Mouse (Mus musculus) neural tube, embryonic 15.5 days (tissue): ENCODE measurements around the gene Crb1. TPM values are rescaled to one million over a fixed set of nuclear protein-coding genes. Genes with fewer than 3 reads are reported as not detected.

Experiments
- ATAC-seq: fragments of 200-750 bp; cut with Nextera tagmentation; 2 replicates; pipeline ENCODE4 v1.8.0; 2017; ENCODE audit warnings: mild to moderate bottlenecking, moderate TSS enrichment, moderate library complexity; ENCODE audit not compliant: low FRiP score
- H3K27ac ChIP-seq: fragments of 300-500 bp; sonication (generic); replicated peaks from 2 replicates; pipeline ENCODE4 v1.5.1; 2015; ENCODE audit warnings: mild to moderate bottlenecking, inconsistent platforms
- H3K27me3 ChIP-seq: fragments of 300-500 bp; sonication (generic); replicated peaks from 2 replicates; pipeline ENCODE4 v1.6.1; 2015; ENCODE audit warnings: inconsistent platforms
- H3K36me3 ChIP-seq: fragments of 300-500 bp; sonication (generic); 2 replicates; pipeline ENCODE4 v1.6.1; 2015; ENCODE audit warnings: inconsistent platforms
- H3K4me1 ChIP-seq: fragments of 300-500 bp; sonication (generic); 2 replicates; pipeline ENCODE4 v1.6.1; 2015; ENCODE audit warnings: inconsistent platforms
- H3K4me2 ChIP-seq: fragments of 300-500 bp; sonication (generic); 2 replicates; pipeline ENCODE4 v1.6.1; 2015; ENCODE audit warnings: inconsistent platforms, mild to moderate bottlenecking, moderate library complexity
- H3K4me3 ChIP-seq: fragments of 300-500 bp; sonication (generic); replicated peaks from 2 replicates; pipeline ENCODE4 v1.5.1; 2015; ENCODE audit warnings: mild to moderate bottlenecking, inconsistent platforms
- H3K9ac ChIP-seq: fragments of 300-500 bp; sonication (generic); replicated peaks from 2 replicates; pipeline ENCODE4 v1.6.1; 2015; ENCODE audit warnings: mild to moderate bottlenecking, inconsistent platforms
- H3K9me3 ChIP-seq: fragments of 300-500 bp; sonication (generic); replicated peaks from 2 replicates; pipeline ENCODE4 v1.6.1; 2016; ENCODE audit warnings: inconsistent platforms
- WGBS: fragments of 180-500 bp; shearing (Covaris S2); methylation state at CpG from one replicate; pipeline ENCODE4 v1.1.7; 2015; ENCODE audit warnings: mixed read lengths; 5-methylcytosine and 5-hydroxymethylcytosine counted together
- polyA plus RNA-seq: library from polyadenylated mRNA; unstranded; fragments of >200 nt; fragmentation: Nextera tagmentation; extraction: Ambion mirVana; gene quantifications from 2 replicates; pipeline ENCODE4 v1.2.1, GENCODE M21; 2015

The Crb1 gene
- polyA plus RNA-seq, 1 experiment from 2014 or later = 0.95 TPM

- whole genome bisulfite sequencing = 72% methylated on average over 1 of the region's 1 CpGs
- ATAC-seq = no peak
- Histone ChIP-seq H3K27me3 (no peaks in the 10 kb centered on the region), H3K4me2 (no peak overlapping the region), H3K4me1 (no peaks in the 10 kb centered on the region), H3K9ac (no peak overlapping the region), H3K36me3 (no peaks in the 10 kb centered on the region), H3K27ac (no peak overlapping the region), H3K9me3 (no peaks in the 10 kb centered on the region), H3K4me3 (no peak overlapping the region)
Observed at GRCm38 (mm10) chr1:139263158-139263557, 113.7 kb downstream of the Crb1 start.

DNA sequence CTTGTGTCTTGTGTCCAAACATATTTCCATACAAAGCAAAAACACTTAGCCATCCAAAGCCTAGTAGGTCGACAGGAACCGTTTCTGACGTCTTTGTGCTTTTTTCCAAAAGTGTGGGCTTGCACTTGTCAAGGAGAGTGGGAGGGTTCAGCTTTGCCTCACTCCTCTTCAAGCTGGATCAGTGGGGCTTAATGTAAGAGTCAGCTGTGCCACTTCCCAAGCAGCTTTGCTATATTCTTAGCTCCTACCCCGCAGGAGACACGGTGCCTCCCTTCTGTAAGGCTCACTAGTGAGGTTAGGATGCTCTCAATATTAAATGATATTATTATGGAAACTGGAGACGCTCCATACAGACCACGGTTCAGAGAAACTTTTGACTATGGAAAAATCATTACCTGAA, 121.3 kb downstream of the Crb1 start:
- Histone ChIP-seq H3K27ac (no peak overlapping the region), H3K27me3 (no peaks in the 10 kb centered on the region), H3K4me2 (no peak overlapping the region), H3K9ac (no peak overlapping the region), H3K4me3 (no peak overlapping the region), H3K4me1 (no peaks in the 10 kb centered on the region), H3K36me3 (no peaks in the 10 kb centered on the region), H3K9me3 (no peaks in the 10 kb centered on the region)
- 79% methylated on average over 7 of the region's 7 CpGs for WGBS
- no peak for ATAC-seq

DNA sequence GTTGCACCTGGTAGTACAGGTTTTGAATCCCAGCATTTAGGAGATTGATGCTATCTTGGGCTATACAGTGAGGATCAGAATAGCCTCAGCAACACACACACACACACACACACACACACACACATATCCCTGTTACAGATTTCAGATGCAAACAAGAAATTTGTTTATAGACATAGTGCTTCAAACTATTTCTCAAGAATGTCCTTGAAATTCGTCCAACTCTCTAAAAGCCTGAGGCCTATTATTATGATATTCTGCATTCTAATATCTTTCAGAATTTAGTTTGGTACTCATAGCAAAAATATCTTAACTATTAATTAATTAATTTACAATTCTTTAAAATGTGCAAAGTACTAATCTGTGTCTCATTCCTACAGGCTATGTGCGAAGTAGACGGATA, 124.9 kb downstream of the Crb1 start:
- Histone ChIP-seq H3K9ac (no peak overlapping the region), H3K4me1 (no peaks in the 10 kb centered on the region), H3K4me3 (no peak overlapping the region), H3K27me3 (no peaks in the 10 kb centered on the region), H3K36me3 (no peaks in the 10 kb centered on the region), H3K4me2 (no peak overlapping the region), H3K27ac (no peak overlapping the region), H3K9me3 (no peaks in the 10 kb centered on the region)
- no peak for ATAC-seq
- 88% methylated on average over 3 of the region's 3 CpGs for WGBS

- Histone ChIP-seq H3K27ac (no peak overlapping the region), H3K27me3 (no peaks in the 10 kb centered on the region), H3K9ac (no peak overlapping the region), H3K36me3 (no peaks in the 10 kb centered on the region), H3K4me3 (no peak overlapping the region), H3K9me3 (no peaks in the 10 kb centered on the region), H3K4me1 (no peaks in the 10 kb centered on the region), H3K4me2 (no peak overlapping the region)
- WGBS = 84% methylated on average over 6 of the region's 6 CpGs
- ATAC-seq = no peak
Observed at GRCm38 (mm10) chr1:139249159-139249558, 127.7 kb downstream of the Crb1 start.

DNA sequence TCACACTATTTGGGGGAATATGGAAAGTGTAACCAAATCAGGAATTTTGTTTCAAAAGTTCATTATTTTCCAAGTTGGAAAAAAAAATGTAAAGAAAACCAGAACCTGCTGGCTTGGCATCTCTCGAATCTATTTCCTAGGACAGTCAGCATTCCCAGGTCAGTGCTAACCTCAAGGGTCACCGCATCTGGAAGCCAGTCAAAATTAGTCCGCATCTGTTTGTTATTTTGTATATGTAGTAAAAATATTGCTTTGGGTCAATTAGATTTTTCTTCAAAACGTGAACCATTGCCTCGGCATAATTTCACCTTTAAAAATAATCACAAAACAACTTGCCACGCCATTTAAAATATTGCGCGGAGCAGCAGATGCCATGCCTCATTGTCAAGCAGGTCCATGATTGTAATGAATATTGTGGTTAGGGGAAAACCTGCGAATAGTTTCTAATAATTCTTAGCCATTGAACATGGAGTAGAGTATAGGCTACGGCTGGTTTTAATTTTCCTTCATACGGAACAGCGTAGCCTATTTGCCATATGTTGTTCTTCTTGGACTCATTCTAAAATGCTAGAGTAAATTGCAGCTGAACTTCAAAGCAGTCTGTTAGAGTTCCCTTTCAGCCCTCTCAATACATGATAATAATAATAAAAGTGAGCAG, 130.0 kb downstream of the Crb1 start:
- H3K27me3 ChIP-seq = no peaks in the 10 kb centered on the region
- ATAC-seq = no peak
- no peaks in the 10 kb centered on the region for H3K36me3 ChIP-seq
- H3K4me2 ChIP-seq = no peak overlapping the region
- no peak overlapping the region for H3K27ac ChIP-seq
- H3K4me1 ChIP-seq = no peaks in the 10 kb centered on the region
- 91% methylated on average over 12 of the region's 12 CpGs for WGBS
- H3K9ac ChIP-seq = no peak overlapping the region
- H3K9me3 ChIP-seq = no peaks in the 10 kb centered on the region
- H3K4me3 ChIP-seq = no peak overlapping the region

DNA sequence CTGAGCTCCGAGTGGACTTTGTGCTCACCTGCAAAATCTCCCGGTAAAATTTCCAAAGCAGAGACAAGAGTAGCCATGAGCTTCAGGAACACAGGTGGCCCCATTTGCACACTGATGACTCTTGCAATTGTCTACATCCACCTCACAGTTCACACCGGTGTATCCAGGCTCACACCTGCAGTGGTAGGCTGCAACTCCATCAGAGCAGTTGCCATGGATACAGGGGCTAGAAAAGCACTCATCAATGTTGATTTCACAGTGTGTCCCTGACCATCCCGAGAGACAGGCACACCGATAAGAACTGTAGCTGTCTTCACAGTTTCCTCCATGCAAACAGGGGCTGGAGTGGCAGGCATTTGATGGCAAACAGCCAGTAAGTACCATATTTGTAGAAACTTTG, 140.1 kb downstream of the Crb1 start:
- ATAC-seq = no peak
- Histone ChIP-seq H3K4me2 (no peak overlapping the region), H3K9ac (no peak overlapping the region), H3K36me3 (no peaks in the 10 kb centered on the region), H3K27ac (no peak overlapping the region), H3K4me1 (0 out of 2 replicates have a peak, but pooled peaks cover 4% of the 10 kb centered on the region), H3K27me3 (no peaks in the 10 kb centered on the region), H3K9me3 (no peaks in the 10 kb centered on the region), H3K4me3 (no peak overlapping the region)
- WGBS = 43% methylated on average over 5 of the region's 5 CpGs

DNA sequence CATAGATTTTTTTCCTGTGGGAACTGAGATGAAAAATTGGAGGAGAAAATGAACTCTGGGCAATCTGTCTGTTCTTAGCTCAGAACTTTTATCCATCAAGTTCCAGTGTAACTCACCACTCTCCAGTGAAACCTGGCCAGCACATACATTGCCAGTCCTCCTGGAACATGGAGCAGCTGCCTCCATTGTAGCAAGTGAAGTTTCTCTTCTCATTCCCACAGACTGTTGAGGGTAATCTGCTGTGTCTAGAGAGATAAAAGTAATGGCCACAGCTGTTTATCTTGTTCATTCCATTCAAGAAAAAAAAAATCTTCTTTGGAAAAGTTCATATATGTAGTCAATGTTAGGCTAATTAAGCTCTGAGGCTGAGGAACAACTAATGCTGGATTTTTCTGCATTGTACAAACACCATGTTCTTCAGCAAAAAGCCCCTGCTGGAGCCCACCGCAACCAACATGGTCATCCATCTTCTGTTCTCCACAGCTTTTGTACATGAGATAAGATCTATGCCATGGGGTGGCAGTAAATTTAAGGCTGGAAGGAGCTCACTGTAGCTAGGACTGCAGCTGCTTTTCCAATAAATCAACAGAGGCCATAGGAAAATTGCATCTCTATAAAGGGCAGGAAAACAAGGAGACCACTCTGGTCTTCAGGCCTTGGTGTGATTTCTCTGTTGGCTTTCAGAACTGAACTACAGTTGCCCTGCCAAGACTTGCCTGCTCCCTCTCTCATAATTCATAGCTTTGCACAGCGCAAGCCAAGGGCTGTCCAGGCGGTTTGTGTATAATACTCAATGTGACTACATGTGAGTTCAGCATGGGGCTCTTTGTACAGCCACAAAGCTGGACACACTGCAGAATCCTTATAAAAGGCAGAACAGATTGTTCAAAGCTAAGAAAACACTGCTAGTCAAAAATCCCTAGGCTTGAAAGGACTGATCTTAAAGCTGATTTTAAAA, 142.0 kb downstream of the Crb1 start:
- WGBS = 38% methylated on average over 3 of the region's 3 CpGs
- H3K36me3 ChIP-seq = no peaks in the 10 kb centered on the region
- H3K4me1 ChIP-seq = 0 out of 2 replicates have a peak, but pooled peaks cover 4% of the 10 kb centered on the region
- no peak overlapping the region for H3K27ac ChIP-seq
- H3K9me3 ChIP-seq = no peaks in the 10 kb centered on the region
- peak; percentile 54; the same call in 1 of the 2 replicates for ATAC-seq
- H3K9ac ChIP-seq = no peak overlapping the region
- no peak overlapping the region for H3K4me2 ChIP-seq
- no peak overlapping the region for H3K4me3 ChIP-seq
- no peaks in the 10 kb centered on the region for H3K27me3 ChIP-seq

DNA sequence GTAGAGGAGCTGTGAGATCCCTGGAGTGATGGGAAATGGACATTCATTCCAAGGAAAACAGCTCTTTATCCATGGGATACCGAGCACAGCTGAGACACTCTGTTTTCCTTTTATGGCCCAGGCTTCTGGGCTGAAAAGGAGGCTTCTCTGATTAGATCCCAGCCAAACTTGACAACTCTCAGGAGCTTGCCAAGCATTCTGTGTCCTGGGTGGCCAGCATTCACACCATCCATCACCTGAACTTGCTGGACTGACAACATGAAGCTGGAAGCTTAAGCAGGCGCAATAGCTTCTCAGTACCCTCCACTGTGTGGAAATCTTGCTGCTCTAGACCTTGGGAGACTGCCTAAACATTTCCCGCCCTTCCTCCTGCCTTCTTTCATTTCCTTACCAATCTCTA, 144.3 kb downstream of the Crb1 start:
- Histone ChIP-seq H3K4me1 (0 out of 2 replicates have a peak, but pooled peaks cover 4% of the 10 kb centered on the region), H3K4me3 (no peak overlapping the region), H3K9ac (no peak overlapping the region), H3K4me2 (no peak overlapping the region), H3K27me3 (no peaks in the 10 kb centered on the region), H3K9me3 (no peaks in the 10 kb centered on the region), H3K36me3 (no peaks in the 10 kb centered on the region), H3K27ac (0 out of 2 replicates have a peak overlapping the region, but pooled peaks have one; percentile 18)
- 47% methylated on average over 3 of the region's 3 CpGs for WGBS
- ATAC-seq = peak; percentile 76; the same call in 1 of the 2 replicates

DNA sequence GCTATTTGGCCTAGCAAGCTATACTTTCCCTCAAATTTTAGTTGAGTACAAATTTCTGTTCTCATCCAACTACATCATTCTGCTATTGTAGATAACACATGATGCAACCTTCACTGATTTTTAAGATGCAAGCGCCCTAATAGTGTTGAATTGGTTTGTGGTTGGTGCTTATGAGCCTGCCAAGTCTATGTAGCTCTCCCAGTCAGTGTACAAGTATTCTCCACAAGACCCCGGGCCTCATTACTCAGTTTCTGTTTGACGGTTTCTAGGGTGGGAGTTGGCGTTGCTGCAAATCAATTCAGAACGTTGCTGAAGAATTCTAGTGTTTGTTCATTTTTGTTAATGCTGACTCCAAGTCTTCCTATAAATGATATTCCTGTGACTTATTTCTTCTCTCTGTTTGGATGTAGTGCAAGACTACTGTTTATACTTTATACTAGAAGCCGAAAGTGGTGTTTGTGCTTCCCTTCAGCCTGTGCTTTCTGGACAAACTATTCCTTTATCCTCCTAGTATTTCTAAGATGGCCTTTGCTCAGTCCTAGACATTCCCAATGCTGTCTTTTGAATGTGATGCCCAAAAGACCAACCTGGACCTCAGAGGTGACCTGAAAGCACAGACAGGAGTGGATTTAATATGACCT, 152.5 kb downstream of the Crb1 start:
- Histone ChIP-seq H3K4me2 (no peak overlapping the region), H3K27ac (no peak overlapping the region), H3K4me3 (no peak overlapping the region), H3K4me1 (no peaks in the 10 kb centered on the region), H3K36me3 (no peaks in the 10 kb centered on the region), H3K9me3 (no peaks in the 10 kb centered on the region), H3K9ac (no peak overlapping the region), H3K27me3 (no peaks in the 10 kb centered on the region)
- 81% methylated on average over 6 of the region's 6 CpGs for WGBS
- ATAC-seq = no peak

- 66% methylated on average over 4 of the region's 4 CpGs for WGBS
- Histone ChIP-seq H3K36me3 (no peaks in the 10 kb centered on the region), H3K4me2 (no peak overlapping the region), H3K9me3 (no peaks in the 10 kb centered on the region), H3K9ac (no peak overlapping the region), H3K27me3 (no peaks in the 10 kb centered on the region), H3K27ac (no peak overlapping the region), H3K4me3 (no peak overlapping the region), H3K4me1 (no peaks in the 10 kb centered on the region)
- no peak for ATAC-seq
Observed at GRCm38 (mm10) chr1:139223804-139224203, 153.1 kb downstream of the Crb1 start.

DNA sequence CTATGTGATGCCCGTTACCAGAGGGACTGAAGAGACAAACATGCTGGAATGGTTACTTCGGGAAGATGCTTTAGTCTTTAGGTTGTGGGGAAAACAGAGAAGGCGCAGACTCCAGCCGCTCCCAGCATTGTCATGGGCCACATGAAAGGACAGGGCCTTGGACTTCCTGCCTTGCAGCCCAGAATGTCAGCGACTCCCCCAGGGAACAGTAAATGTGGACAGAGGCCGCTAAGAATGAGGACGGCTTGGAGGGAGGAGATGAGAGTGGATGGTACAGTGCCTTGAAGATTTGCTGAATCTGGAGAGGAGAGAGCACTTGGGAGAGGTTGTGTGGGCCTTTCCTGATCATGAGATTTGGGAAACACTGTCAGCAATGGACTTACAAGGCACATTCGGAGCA, 161.6 kb downstream of the Crb1 start:
- 65% methylated on average over 8 of the region's 8 CpGs for WGBS

More for the DNA sequence above, 161.6 kb downstream of the Crb1 start:
- 0 out of 2 replicates have a peak, but pooled peaks cover 3% of the 10 kb centered on the region for H3K4me1 ChIP-seq
- no peak overlapping the region for H3K4me3 ChIP-seq
- H3K36me3 ChIP-seq = no peaks in the 10 kb centered on the region
- H3K9me3 ChIP-seq = no peaks in the 10 kb centered on the region
- H3K27ac ChIP-seq = no peak overlapping the region
- no peak overlapping the region for H3K4me2 ChIP-seq
- ATAC-seq = no peak
- H3K9ac ChIP-seq = no peak overlapping the region
- no peaks in the 10 kb centered on the region for H3K27me3 ChIP-seq
